Mouse (Mus musculus) NIH3T3 (cell line): Measurements from ENCODE around the gene Arhgap36.

ENCODE experiments used
- DNase-seq: peaks from one replicate; pipeline ENCODE4 v3.0.0-alpha.2; 2012; ENCODE audit warnings: low read depth

Arhgap36 gene

DNA sequence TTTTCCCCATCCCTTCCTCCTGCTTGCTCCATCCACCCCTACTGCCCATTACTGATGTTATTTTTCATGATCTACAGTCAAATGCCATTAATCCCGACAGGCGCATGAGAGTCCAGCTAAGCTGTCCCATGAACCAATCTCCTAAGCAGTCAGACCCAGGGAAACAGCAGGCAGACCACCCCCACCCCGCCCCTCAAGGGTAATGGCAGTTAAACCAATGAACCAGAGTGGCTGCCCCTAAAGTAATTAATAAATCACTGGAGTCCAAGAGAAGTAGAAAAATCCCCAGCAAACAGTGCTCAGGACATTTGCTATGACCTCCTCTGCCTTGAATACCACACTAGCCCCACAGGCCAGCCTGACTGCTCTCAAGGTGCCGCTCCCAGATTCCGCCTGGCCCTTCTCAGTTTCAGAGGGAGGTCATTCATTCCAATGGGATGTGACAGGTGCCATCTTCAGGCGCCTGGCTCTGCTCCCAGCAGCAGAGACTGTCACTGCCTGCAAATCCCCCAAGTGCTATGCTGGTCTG lies at the start of gene Arhgap36:
TSS of gene Arhgap36 (plus strand) at position 504 of the 529 bp plus-strand sequence.
- no peak for DNase-seq

GRCm38 (mm10) chrX:49457781-49458180 lies 6.0 kb upstream of the Arhgap36 start:
- no peak for DNase-seq

DNA sequence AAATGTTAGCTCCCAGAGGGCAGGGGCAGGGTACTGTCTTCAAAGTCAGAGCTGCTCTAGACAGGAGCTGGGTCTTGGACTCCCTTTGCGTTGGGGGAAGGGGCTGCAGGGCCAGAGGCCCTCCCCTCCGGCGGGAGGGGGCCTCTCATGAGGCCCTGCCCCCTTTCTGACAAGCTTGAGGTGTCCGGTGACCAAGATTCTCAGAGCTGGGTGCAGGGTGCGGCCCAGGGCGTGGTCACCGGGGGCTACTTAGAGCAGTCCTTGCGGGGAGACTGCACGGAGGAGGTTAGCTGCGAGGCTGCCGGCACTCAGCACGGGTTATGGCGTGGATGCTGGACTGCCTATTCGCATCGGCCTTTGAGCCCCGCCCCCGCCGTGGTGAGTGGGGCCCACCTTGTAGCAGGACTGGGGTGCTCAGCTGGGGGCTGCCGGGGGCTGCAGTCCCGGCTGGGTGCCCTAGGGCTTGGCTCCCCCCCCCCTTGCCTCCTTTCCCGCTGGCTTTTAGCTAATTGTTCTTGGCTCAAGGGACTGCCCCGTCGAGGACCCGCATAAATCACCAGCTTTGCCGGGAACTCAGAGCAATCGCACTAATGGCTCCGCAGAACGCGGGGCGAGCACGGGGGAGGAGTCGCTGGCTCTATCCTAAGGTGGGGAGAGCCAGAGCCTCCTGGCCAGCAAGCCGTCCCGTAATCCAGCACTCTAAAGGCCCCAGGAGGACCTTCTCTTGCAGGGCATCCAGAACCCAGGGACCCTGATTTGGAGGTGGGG lies 6.7 kb downstream of the Arhgap36 start:
- no peak for DNase-seq

- no peak for DNase-seq
Observed at GRCm38 (mm10) chrX:49479968-49480809, 16.4 kb downstream of the Arhgap36 start.

GRCm38 (mm10) chrX:49480846-49481245 lies 17.1 kb downstream of the Arhgap36 start:
- DNase-seq: no peak

GRCm38 (mm10) chrX:49489141-49489540 lies 25.4 kb downstream of the Arhgap36 start:
- DNase-seq: no peak

- DNase-seq: no peak
Observed at GRCm38 (mm10) chrX:49493739-49494449, 30.1 kb downstream of the Arhgap36 start.
